Mouse (Mus musculus) duodenum, adult 2 months (tissue): Measurements from ENCODE around the gene Catspere2. TPM values are rescaled to one million over a fixed set of nuclear protein-coding genes. Genes with fewer than 3 reads are reported as not detected.

Source experiments
- polyA plus RNA-seq: library from polyadenylated mRNA; depleted of rRNA; stranded (reverse); fragments of >200 nt; gene quantifications from 2 replicates; pipeline ENCODE4 v1.2.3, GENCODE M21; 2012; ENCODE audit warnings: low replicate concordance; rRNA removed

Catspere2 gene
- 0.08 and 0.28 TPM in 2 replicates for polyA plus RNA-seq

DNA sequence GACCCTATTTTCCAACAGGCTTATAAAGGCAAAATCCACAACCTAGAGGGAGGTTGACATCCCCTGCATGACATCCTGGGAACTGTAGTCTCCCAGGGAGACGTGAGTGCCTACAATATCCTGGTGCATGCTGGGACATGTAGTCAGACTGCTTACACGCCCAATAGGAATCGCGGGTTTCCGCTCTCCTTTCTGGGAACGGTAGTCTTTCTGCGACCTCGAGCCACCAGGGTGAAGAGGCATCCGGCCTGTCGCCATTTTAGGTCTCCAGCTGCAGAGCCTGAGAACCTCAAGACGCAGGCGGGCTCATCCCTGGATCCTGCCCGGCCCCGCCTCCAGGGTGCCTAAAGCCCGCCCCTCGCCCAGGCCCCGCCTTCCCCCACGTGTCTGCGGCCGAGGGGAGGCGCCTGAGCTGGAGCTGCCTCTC, at the start of gene Catspere2:
Gene Catspere2, plus strand, starts transcription at position 400 of the 427 bp plus-strand sequence.

DNA sequence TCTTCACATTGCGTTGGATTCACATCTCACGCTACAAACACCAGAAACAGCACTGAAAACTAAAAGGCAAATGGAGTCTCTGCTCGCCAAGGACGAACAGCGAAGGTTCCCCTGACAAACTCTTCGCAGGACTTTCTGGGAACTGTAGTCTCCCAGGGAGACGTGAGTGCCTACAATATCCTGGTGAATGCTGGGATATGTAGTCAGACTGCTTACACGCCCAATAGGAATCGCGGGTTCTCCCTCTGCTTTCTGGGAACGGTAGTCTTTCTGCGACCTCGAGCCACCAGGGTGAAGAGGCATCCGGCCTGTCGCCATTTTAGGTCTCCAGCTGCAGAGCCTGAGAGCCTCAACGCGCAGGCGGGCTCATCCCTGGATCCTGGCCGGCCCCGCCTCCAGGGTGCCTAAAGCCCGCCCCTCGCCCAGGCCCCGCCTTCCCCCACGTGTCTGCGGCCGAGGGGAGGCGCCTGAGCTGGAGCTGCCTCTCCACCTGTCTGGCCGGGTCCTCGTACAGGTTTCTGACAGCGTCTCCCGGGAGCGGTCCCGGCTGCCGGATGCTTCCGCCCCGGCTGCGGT, 204.1 kb downstream of the Catspere2 start, which contains the start of gene Desi2:
Gene Desi2, plus strand, starts transcription at position 202 of the 576 bp plus-strand sequence.

Other genes starting within 250 kb of the Catspere2 start
- 16.0 and 18.2 TPM in 2 replicates for gene Adss, start 186.9 kb upstream of the Catspere2 start, polyA plus RNA-seq
- gene Desi2, start 204.0 kb downstream of the Catspere2 start, polyA plus RNA-seq = 4.9 and 6.1 TPM in 2 replicates